Mouse (Mus musculus): Measurements from ENCODE around the gene Gm4763. TPM values are rescaled to one million over a fixed set of nuclear protein-coding genes. Genes with fewer than 3 reads are reported as not detected.

Gene Gm4763
- total RNA-seq, 2 experiments from 2014 or later, result not detected

Other genes starting within 250 kb of the Gm4763 start
- not detected in 2 replicates for gene Cadm4, start 244.9 kb downstream of the Gm4763 start, total RNA-seq (2015; ENCODE audit: low replicate concordance)
- gene Cadm4, start 244.9 kb downstream of the Gm4763 start, total RNA-seq (2017; ENCODE audit: low replicate concordance), result 0.77 TPM in 1 of 2 replicates, not detected in the other
- not detected in 2 replicates for gene Zfp428, start 219.9 kb downstream of the Gm4763 start, total RNA-seq (2015; ENCODE audit: low replicate concordance)
- gene Zfp428, start 219.9 kb downstream of the Gm4763 start, total RNA-seq (2017; ENCODE audit: low replicate concordance), result not detected in 2 replicates
- gene AC161166.1, start 214.5 kb downstream of the Gm4763 start, total RNA-seq (2015; ENCODE audit: low replicate concordance), result not detected in 2 replicates
- not detected in 2 replicates for gene AC161166.1, start 214.5 kb downstream of the Gm4763 start, total RNA-seq (2017; ENCODE audit: low replicate concordance)
- gene Irgq, start 196.2 kb downstream of the Gm4763 start, total RNA-seq (2015; ENCODE audit: low replicate concordance), result 0.42 TPM in 1 of 2 replicates, not detected in the other
- gene Irgq, start 196.2 kb downstream of the Gm4763 start, total RNA-seq (2017; ENCODE audit: low replicate concordance), result 1.4 and 1.6 TPM in 2 replicates
- not detected in 2 replicates for gene Pinlyp, start 180.8 kb downstream of the Gm4763 start, total RNA-seq (2015; ENCODE audit: low replicate concordance)
- gene Pinlyp, start 180.8 kb downstream of the Gm4763 start, total RNA-seq (2017; ENCODE audit: low replicate concordance), result not detected in 2 replicates
- gene Xrcc1, start 180.6 kb downstream of the Gm4763 start, total RNA-seq (2015; ENCODE audit: low replicate concordance), result 7.5 and 9.4 TPM in 2 replicates
- gene Xrcc1, start 180.6 kb downstream of the Gm4763 start, total RNA-seq (2017; ENCODE audit: low replicate concordance), result 15.9 and 18.0 TPM in 2 replicates
- gene Ethe1, start 139.4 kb downstream of the Gm4763 start, total RNA-seq (2015; ENCODE audit: low replicate concordance), result 22.3 and 28.0 TPM in 2 replicates
- 9.5 and 10.7 TPM in 2 replicates for gene Ethe1, start 139.4 kb downstream of the Gm4763 start, total RNA-seq (2017; ENCODE audit: low replicate concordance)
- gene Zfp575, start 139.3 kb downstream of the Gm4763 start, total RNA-seq (2015; ENCODE audit: low replicate concordance), result not detected in 2 replicates
- not detected in 2 replicates for gene Zfp575, start 139.3 kb downstream of the Gm4763 start, total RNA-seq (2017; ENCODE audit: low replicate concordance)
- gene Phldb3, start 116.1 kb downstream of the Gm4763 start, total RNA-seq (2015; ENCODE audit: low replicate concordance), result 0.84 TPM in 1 of 2 replicates, not detected in the other
- 0.85 and 3.2 TPM in 2 replicates for gene Phldb3, start 116.1 kb downstream of the Gm4763 start, total RNA-seq (2017; ENCODE audit: low replicate concordance)
- gene Lypd3, start 90.4 kb downstream of the Gm4763 start, total RNA-seq (2015; ENCODE audit: low replicate concordance), result not detected in 2 replicates
- not detected in 2 replicates for gene Lypd3, start 90.4 kb downstream of the Gm4763 start, total RNA-seq (2017; ENCODE audit: low replicate concordance)
- not detected in 2 replicates for gene Tex101, start 50.2 kb downstream of the Gm4763 start, total RNA-seq (2015; ENCODE audit: low replicate concordance)
- gene Tex101, start 50.2 kb downstream of the Gm4763 start, total RNA-seq (2017; ENCODE audit: low replicate concordance), result not detected in 2 replicates
- gene BC049730, start 17.7 kb downstream of the Gm4763 start, total RNA-seq (2015; ENCODE audit: low replicate concordance), result not detected in 2 replicates
- not detected in 2 replicates for gene BC049730, start 17.7 kb downstream of the Gm4763 start, total RNA-seq (2017; ENCODE audit: low replicate concordance)
- gene Cd177, start 33.4 kb upstream of the Gm4763 start, total RNA-seq (2015; ENCODE audit: low replicate concordance), result 66.3 and 90.3 TPM in 2 replicates
- gene Cd177, start 33.4 kb upstream of the Gm4763 start, total RNA-seq (2017; ENCODE audit: low replicate concordance), result 93.1 and 113 TPM in 2 replicates
- gene Ceacam10, start 50.3 kb upstream of the Gm4763 start, total RNA-seq (2015; ENCODE audit: low replicate concordance), result 5.4 and 9.2 TPM in 2 replicates
- gene Ceacam10, start 50.3 kb upstream of the Gm4763 start, total RNA-seq (2017; ENCODE audit: low replicate concordance), result 3.9 and 9.7 TPM in 2 replicates
- not detected in 2 replicates for gene Gm9844, start 135.3 kb upstream of the Gm4763 start, total RNA-seq (2015; ENCODE audit: low replicate concordance)
- gene Gm9844, start 135.3 kb upstream of the Gm4763 start, total RNA-seq (2017; ENCODE audit: low replicate concordance), result 1.4 TPM in 1 of 2 replicates, not detected in the other
- not detected in 2 replicates for gene Lypd4, start 143.0 kb upstream of the Gm4763 start, total RNA-seq (2015; ENCODE audit: low replicate concordance)
- not detected in 2 replicates for gene Lypd4, start 143.0 kb upstream of the Gm4763 start, total RNA-seq (2017; ENCODE audit: low replicate concordance)
- gene Dmrtc2, start 143.1 kb upstream of the Gm4763 start, total RNA-seq (2015; ENCODE audit: low replicate concordance), result not detected in 2 replicates
- gene Dmrtc2, start 143.1 kb upstream of the Gm4763 start, total RNA-seq (2017; ENCODE audit: low replicate concordance), result not detected in 2 replicates
- gene Rps19, start 157.5 kb upstream of the Gm4763 start, total RNA-seq (2015; ENCODE audit: low replicate concordance), result 474 and 634 TPM in 2 replicates
- 204 and 237 TPM in 2 replicates for gene Rps19, start 157.5 kb upstream of the Gm4763 start, total RNA-seq (2017; ENCODE audit: low replicate concordance)
- gene Cd79a, start 170.5 kb upstream of the Gm4763 start, total RNA-seq (2015; ENCODE audit: low replicate concordance), result 0.84 and 0.96 TPM in 2 replicates
- 0.43 TPM in 1 of 2 replicates, not detected in the other for gene Cd79a, start 170.5 kb upstream of the Gm4763 start, total RNA-seq (2017; ENCODE audit: low replicate concordance)
- 39.7 and 42.3 TPM in 2 replicates for gene Arhgef1, start 176.0 kb upstream of the Gm4763 start, total RNA-seq (2015; ENCODE audit: low replicate concordance)
- 25.0 and 31.2 TPM in 2 replicates for gene Arhgef1, start 176.0 kb upstream of the Gm4763 start, total RNA-seq (2017; ENCODE audit: low replicate concordance)
- gene Gm4881, start 217.6 kb upstream of the Gm4763 start, total RNA-seq (2015; ENCODE audit: low replicate concordance), result not detected in 2 replicates
- not detected in 2 replicates for gene Gm4881, start 217.6 kb upstream of the Gm4763 start, total RNA-seq (2017; ENCODE audit: low replicate concordance)
- gene Rabac1, start 245.8 kb upstream of the Gm4763 start, total RNA-seq (2015; ENCODE audit: low replicate concordance), result 11.7 and 35.0 TPM in 2 replicates
- gene Rabac1, start 245.8 kb upstream of the Gm4763 start, total RNA-seq (2017; ENCODE audit: low replicate concordance), result 11.0 and 11.3 TPM in 2 replicates